Mouse (Mus musculus) brain, adult 2 months (tissue): ENCODE data around the gene Mup18.
"Not testable (repeated sequence)": the region's sequence is repeated elsewhere in the genome, so short reads cannot be mapped to it uniquely, and the experiment has no call there.

Experiments used
- DNase-seq: peaks from one replicate; pipeline ENCODE4 v3.0.0; 2011; ENCODE audit warnings: low read depth, low spot score

The Mup18 gene

DNA sequence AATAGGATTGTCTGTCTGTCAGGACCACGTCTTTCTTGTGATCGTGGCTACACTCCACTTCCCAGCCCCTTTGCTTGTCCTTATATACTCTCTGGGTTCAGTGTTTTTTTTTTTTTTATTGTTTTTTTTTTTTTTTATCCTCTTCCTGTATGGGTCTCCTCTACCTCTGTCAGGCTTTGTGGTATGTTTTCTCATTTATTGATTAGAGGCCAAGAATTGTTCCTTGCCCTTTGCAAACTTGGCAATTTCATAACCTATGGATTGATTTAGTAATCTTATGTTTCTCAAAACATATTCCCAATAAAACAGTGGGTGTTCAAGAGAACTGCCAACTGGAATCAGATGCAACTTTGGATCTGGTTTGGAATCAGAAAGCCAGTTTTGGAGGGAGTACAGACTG lies at the start of gene Mup18:
TSS of gene Mup18 (minus strand) at position 101 of the 400 bp plus-strand sequence.
- DNase-seq: not testable (repeated sequence)

DNA sequence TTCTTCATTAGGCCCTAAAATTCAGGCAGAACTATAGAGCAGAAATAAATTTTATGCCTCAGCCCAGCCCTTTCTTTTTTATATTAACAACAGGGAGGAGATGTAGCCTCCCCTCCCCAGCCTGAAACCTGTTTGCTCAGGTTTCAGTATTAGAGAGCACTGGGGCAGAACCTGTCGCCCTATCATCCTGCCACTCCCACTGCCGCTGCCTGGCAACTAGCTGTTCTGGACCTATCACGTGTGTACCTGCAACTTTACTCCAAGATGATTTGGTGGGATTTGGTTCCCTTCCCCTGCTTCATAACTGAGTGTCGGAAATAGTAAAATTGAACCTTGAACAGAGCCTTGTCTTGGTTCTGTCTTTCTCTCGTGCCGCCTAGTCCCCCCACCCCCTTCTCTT lies 40.4 kb upstream of the Mup18 start:
- DNase-seq: not testable (repeated sequence)
